Mouse (Mus musculus): ENCODE measurements at regions not wholly inside any gene's neighbourhood (a gene's known extent, or its start where the extent isn't known, plus 50 kb on each side); places are given as distances from the start of the nearest gene placed in this dataset.
A peak's percentile ranks its signal among the peaks of the same experiment; 100 is the strongest.

DNA sequence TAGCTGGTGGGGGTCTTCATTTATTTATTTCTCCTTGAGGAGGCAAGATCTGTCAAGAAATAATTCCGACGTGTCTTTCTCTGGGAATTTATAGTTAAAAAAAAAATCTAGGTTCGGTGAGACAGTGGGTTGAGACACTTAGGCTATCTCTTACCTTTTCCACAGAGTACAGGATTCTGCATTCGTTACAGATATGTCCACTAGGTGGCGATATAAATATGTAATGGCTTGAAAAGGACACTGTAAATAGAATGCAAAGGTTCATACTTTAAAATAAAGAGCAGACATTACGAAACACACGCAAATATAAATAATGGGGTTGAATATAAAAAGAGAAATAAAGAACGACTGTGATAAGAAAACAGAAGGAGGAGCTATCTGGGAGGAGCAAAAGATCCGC, 517.5 kb downstream of the Cps1 start:
- 11% methylated on average over 9 of the region's 9 CpGs for WGBS

DNA sequence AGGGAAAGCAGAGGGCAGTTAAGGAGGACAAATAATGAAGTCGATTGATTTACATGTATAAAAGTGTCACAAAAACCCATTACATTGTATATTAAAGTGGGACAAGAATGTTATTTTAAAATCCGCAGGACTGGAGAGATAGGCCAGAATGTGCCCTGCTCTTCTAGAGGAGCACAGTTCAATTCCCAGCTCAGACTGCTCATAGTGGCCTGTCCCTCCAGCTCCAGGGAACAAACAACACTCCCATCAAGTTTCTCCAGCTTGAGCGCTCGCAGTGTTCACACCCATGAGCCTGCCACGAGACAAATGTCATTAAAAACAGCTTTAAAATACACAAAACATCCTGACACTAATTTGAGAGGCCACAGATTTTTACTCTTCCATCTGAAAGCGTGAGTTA, 517.9 kb downstream of the Cps1 start:
- WGBS, result 33% methylated on average over 6 of the region's 6 CpGs
- DNase-seq (ENCODE audit: low read depth, low spot score), result no peak

More for the DNA sequence above, 517.5 kb downstream of the Cps1 start:
- peak; percentile 13 for DNase-seq (ENCODE audit: low read depth, low spot score)

DNA sequence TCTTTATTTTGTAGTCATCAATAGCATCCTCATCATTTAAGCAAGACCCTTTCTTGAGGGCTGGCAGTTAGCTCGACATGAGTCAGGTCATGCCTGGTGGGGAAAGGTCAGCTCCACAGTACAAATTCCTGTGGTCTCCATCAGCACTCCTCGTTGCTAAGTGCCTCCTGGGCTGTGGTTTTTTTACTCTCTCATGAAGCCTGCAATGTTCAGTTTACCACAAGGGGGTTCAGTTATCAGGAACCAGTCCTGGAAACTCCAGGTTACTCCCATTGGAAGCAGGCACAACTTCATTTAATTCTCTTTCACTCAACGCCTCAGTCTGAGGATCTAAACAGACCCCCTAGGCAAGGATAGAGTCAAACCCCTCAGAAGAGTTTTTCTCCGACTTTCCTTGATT, 520.8 kb downstream of the Cps1 start:
- no peak for DNase-seq (ENCODE audit: low read depth, low spot score)
- WGBS, result 51% methylated on average over 4 of the region's 4 CpGs
